Mouse (Mus musculus): Measurements from ENCODE around the gene Ttc27.

The Ttc27 gene

GRCm38 (mm10) chr17:74866565-74867507, 149.3 kb downstream of the Ttc27 start:
- in situ Hi-C loops (cut with MboI; ENCODE audit: low pct_unique_long_range_greater_than_20kb in 1 of 2, low sequenced_read_pairs in 2 of 2, unreplicated experiment in 1 of 2), result no loop called here

- in situ Hi-C loops (cut with MboI; ENCODE audit: low pct_unique_long_range_greater_than_20kb in 1 of 2, low sequenced_read_pairs in 2 of 2, unreplicated experiment in 1 of 2), result no loop called here
Measured at GRCm38 (mm10) chr17:74868185-74868907, 150.8 kb downstream of the Ttc27 start.

GRCm38 (mm10) chr17:74869556-74869955, 152.0 kb downstream of the Ttc27 start:
- in situ Hi-C loops (cut with MboI; ENCODE audit: low pct_unique_long_range_greater_than_20kb in 1 of 2, low sequenced_read_pairs in 2 of 2, unreplicated experiment in 1 of 2), result no loop called here

- in situ Hi-C loops (cut with MboI; ENCODE audit: low pct_unique_long_range_greater_than_20kb in 1 of 2, low sequenced_read_pairs in 2 of 2, unreplicated experiment in 1 of 2), result no loop called here
Measured at GRCm38 (mm10) chr17:74870177-74871160, 152.9 kb downstream of the Ttc27 start.

- in situ Hi-C loops (cut with MboI; ENCODE audit: low pct_unique_long_range_greater_than_20kb in 1 of 2, low sequenced_read_pairs in 2 of 2, unreplicated experiment in 1 of 2), result no loop called here
Measured at GRCm38 (mm10) chr17:74872567-74872966, 155.0 kb downstream of the Ttc27 start.

- in situ Hi-C loops (cut with MboI; ENCODE audit: low pct_unique_long_range_greater_than_20kb in 1 of 2, low sequenced_read_pairs in 2 of 2, unreplicated experiment in 1 of 2), result no loop called here
Measured at GRCm38 (mm10) chr17:74873756-74874155, 156.2 kb downstream of the Ttc27 start.

GRCm38 (mm10) chr17:74875740-74876139, 158.2 kb downstream of the Ttc27 start:
- in situ Hi-C loops (cut with MboI; ENCODE audit: low pct_unique_long_range_greater_than_20kb in 1 of 2, low sequenced_read_pairs in 2 of 2, unreplicated experiment in 1 of 2), result no loop called here

- in situ Hi-C loops (cut with MboI; ENCODE audit: low pct_unique_long_range_greater_than_20kb in 1 of 2, low sequenced_read_pairs in 2 of 2, unreplicated experiment in 1 of 2), result no loop called here
Measured at GRCm38 (mm10) chr17:74876954-74877353, 159.4 kb downstream of the Ttc27 start.

- in situ Hi-C loops (cut with MboI; ENCODE audit: low pct_unique_long_range_greater_than_20kb in 1 of 2, low sequenced_read_pairs in 2 of 2, unreplicated experiment in 1 of 2), result loop anchor here in 1 of 2 experiments (5.0 kb wide), 1 partner anchor 43 kb away; no protein-coding TSS in a partner anchor
Measured at GRCm38 (mm10) chr17:74879768-74880167, 162.2 kb downstream of the Ttc27 start.

GRCm38 (mm10) chr17:74887039-74887438, 169.5 kb downstream of the Ttc27 start:
- in situ Hi-C loops (cut with MboI; ENCODE audit: low pct_unique_long_range_greater_than_20kb in 1 of 2, low sequenced_read_pairs in 2 of 2, unreplicated experiment in 1 of 2), result no loop called here

- in situ Hi-C loops (cut with MboI; ENCODE audit: low pct_unique_long_range_greater_than_20kb in 1 of 2, low sequenced_read_pairs in 2 of 2, unreplicated experiment in 1 of 2), result no loop called here
Measured at GRCm38 (mm10) chr17:74888836-74889534, 171.5 kb downstream of the Ttc27 start.

- in situ Hi-C loops (cut with MboI; ENCODE audit: low pct_unique_long_range_greater_than_20kb in 1 of 2, low sequenced_read_pairs in 2 of 2, unreplicated experiment in 1 of 2), result no loop called here
Measured at GRCm38 (mm10) chr17:74889535-74890117, 172.1 kb downstream of the Ttc27 start.

- in situ Hi-C loops (cut with MboI; ENCODE audit: low pct_unique_long_range_greater_than_20kb in 1 of 2, low sequenced_read_pairs in 2 of 2, unreplicated experiment in 1 of 2), result no loop called here
Measured at GRCm38 (mm10) chr17:74902453-74902852, 184.9 kb downstream of the Ttc27 start.

GRCm38 (mm10) chr17:74903411-74904331, 186.1 kb downstream of the Ttc27 start:
- in situ Hi-C loops (cut with MboI; ENCODE audit: low pct_unique_long_range_greater_than_20kb in 1 of 2, low sequenced_read_pairs in 2 of 2, unreplicated experiment in 1 of 2), result no loop called here

GRCm38 (mm10) chr17:74904332-74904687, 186.8 kb downstream of the Ttc27 start:
- in situ Hi-C loops (cut with MboI; ENCODE audit: low pct_unique_long_range_greater_than_20kb in 1 of 2, low sequenced_read_pairs in 2 of 2, unreplicated experiment in 1 of 2), result no loop called here

GRCm38 (mm10) chr17:74904956-74905355, 187.4 kb downstream of the Ttc27 start:
- in situ Hi-C loops (cut with MboI; ENCODE audit: low pct_unique_long_range_greater_than_20kb in 1 of 2, low sequenced_read_pairs in 2 of 2, unreplicated experiment in 1 of 2), result no loop called here

- in situ Hi-C loops (cut with MboI; ENCODE audit: low pct_unique_long_range_greater_than_20kb in 1 of 2, low sequenced_read_pairs in 2 of 2, unreplicated experiment in 1 of 2), result no loop called here
Measured at GRCm38 (mm10) chr17:74912995-74913394, 195.5 kb downstream of the Ttc27 start.
